Mouse (Mus musculus) brain, embryonic 14.5 days (tissue): ENCODE measurements around the gene Wdr43. TPM values are rescaled to one million over a fixed set of nuclear protein-coding genes. Genes with fewer than 3 reads are reported as not detected.

Experiments used
- DNase-seq: peaks from one replicate; pipeline ENCODE4 v3.0.0-alpha.2; 2011; ENCODE audit warnings: low read depth
- CTCF ChIP-seq: fragments of 200-500 bp; IDR thresholded peaks from 2 replicates; pipeline ENCODE4 v1.5.1; 2012; ENCODE audit warnings: inconsistent platforms, mild to moderate bottlenecking, moderate library complexity, borderline replicate concordance; ENCODE audit not compliant: insufficient read depth, insufficient read length; ENCODE audit errors: extremely low read depth
- POLR2A ChIP-seq: fragments of 200-500 bp; IDR thresholded peaks from 2 replicates; pipeline ENCODE4 v1.6.1; 2012; ENCODE audit warnings: mild to moderate bottlenecking, inconsistent platforms, borderline replicate concordance; ENCODE audit not compliant: poor library complexity, insufficient read depth, insufficient read length, severe bottlenecking; ENCODE audit errors: extremely low read depth
- polyA plus RNA-seq: library from polyadenylated mRNA; depleted of rRNA; stranded (reverse); fragments of >200 nt; gene quantifications from 2 replicates; pipeline ENCODE4 v1.2.3, GENCODE M21; 2012; rRNA removed

Wdr43 gene
- polyA plus RNA-seq, 1 experiment, result 44.8 TPM

GRCm38 (mm10) chr17:71695716-71696315 lies 80.1 kb downstream of the Wdr43 start:
- DNase-seq, result no peak
- no peak for TF ChIP-seq POLR2A
- no peak for TF ChIP-seq CTCF

GRCm38 (mm10) chr17:71696396-71696795 lies 80.7 kb downstream of the Wdr43 start:
- DNase-seq, result no peak
- TF ChIP-seq CTCF (no peak), POLR2A (no peak)

GRCm38 (mm10) chr17:71697896-71698618 lies 82.4 kb downstream of the Wdr43 start:
- no peak for DNase-seq
- no peak for TF ChIP-seq CTCF
- TF ChIP-seq POLR2A, result no peak

- no peak for TF ChIP-seq POLR2A
- no peak for DNase-seq
Observed at GRCm38 (mm10) chr17:71698619-71698956, 82.9 kb downstream of the Wdr43 start.

GRCm38 (mm10) chr17:71705113-71705512 lies 89.4 kb downstream of the Wdr43 start:
- no peak for DNase-seq

GRCm38 (mm10) chr17:71705550-71706480 lies 90.1 kb downstream of the Wdr43 start:
- no peak for TF ChIP-seq CTCF
- no peak for TF ChIP-seq POLR2A
- DNase-seq, result no peak

More at GRCm38 (mm10) chr17:71705113-71705512, 89.4 kb downstream of the Wdr43 start:
- no peak for TF ChIP-seq CTCF
- TF ChIP-seq POLR2A, result no peak

- TF ChIP-seq POLR2A (no peak), CTCF (no peak)
- peak; percentile 60 for DNase-seq
Observed at GRCm38 (mm10) chr17:71707715-71708114, 92.0 kb downstream of the Wdr43 start.

Other genes starting within 250 kb of the Wdr43 start
- gene Gm4707, start 156.0 kb upstream of the Wdr43 start, polyA plus RNA-seq, result 0.54 and 1.4 TPM in 2 replicates
- gene Smchd1, start 140.6 kb upstream of the Wdr43 start, polyA plus RNA-seq, result 33.7 and 41.3 TPM in 2 replicates
- 5.6 and 6.8 TPM in 2 replicates for gene Ndc80, start 89.0 kb upstream of the Wdr43 start, polyA plus RNA-seq
- gene Spdya, start 63.8 kb upstream of the Wdr43 start, polyA plus RNA-seq, result 0.70 and 0.81 TPM in 2 replicates
- 0.61 and 0.68 TPM in 2 replicates for gene Togaram2, start 57.4 kb downstream of the Wdr43 start, polyA plus RNA-seq
- not detected in 2 replicates for gene Pcare, start 137.0 kb downstream of the Wdr43 start, polyA plus RNA-seq
- 16.7 and 18.0 TPM in 2 replicates for gene Clip4, start 152.6 kb downstream of the Wdr43 start, polyA plus RNA-seq